Mouse (Mus musculus) liver, postnatal 0 days (tissue): Measurements from ENCODE around the gene Htra2. TPM values are rescaled to one million over a fixed set of nuclear protein-coding genes. Genes with fewer than 3 reads are reported as not detected.

Experiments
- ATAC-seq: fragments of 200-750 bp; cut with Nextera tagmentation; 2 replicates; pipeline ENCODE4 v1.8.0; 2017; ENCODE audit warnings: mild to moderate bottlenecking, moderate library complexity
- DNase-seq: peaks from one replicate; pipeline ENCODE4 v3.0.0-alpha.2; 2016
- H3K27ac ChIP-seq: fragments of 300-500 bp; sonication (generic); 2 replicates; pipeline ENCODE4 v1.5.1; 2014; ENCODE audit warnings: antibody characterized with exemption, moderate library complexity, mild to moderate bottlenecking, low read depth
- H3K27me3 ChIP-seq: fragments of 300-500 bp; sonication (generic); 2 replicates; pipeline ENCODE4 v1.6.1; 2014; ENCODE audit warnings: low read length, control low read depth, mixed read lengths; ENCODE audit not compliant: insufficient read depth
- H3K36me3 ChIP-seq: fragments of 300-500 bp; sonication (generic); replicated peaks from 2 replicates; pipeline ENCODE4 v1.6.1; 2014; ENCODE audit warnings: mild to moderate bottlenecking, control low read depth, low read length, moderate library complexity, mixed read lengths; ENCODE audit not compliant: insufficient read depth
- H3K4me1 ChIP-seq: fragments of 300-500 bp; sonication (generic); 2 replicates; pipeline ENCODE4 v1.6.1; 2014; ENCODE audit warnings: antibody characterized with exemption, mild to moderate bottlenecking, control low read depth; ENCODE audit not compliant: insufficient read depth
- H3K4me2 ChIP-seq: fragments of 300-500 bp; sonication (generic); 2 replicates; pipeline ENCODE4 v1.6.1; 2014; ENCODE audit warnings: low read depth, mild to moderate bottlenecking, low read length, moderate library complexity, mixed read lengths
- H3K4me3 ChIP-seq: fragments of 300-500 bp; sonication (generic); 2 replicates; pipeline ENCODE4 v1.5.1; 2014; ENCODE audit warnings: low read depth, low read length
- H3K9ac ChIP-seq: fragments of 300-500 bp; sonication (generic); replicated peaks from 2 replicates; pipeline ENCODE4 v1.6.1; 2014; ENCODE audit warnings: mild to moderate bottlenecking, moderate library complexity
- H3K9me3 ChIP-seq: fragments of 300-500 bp; sonication (generic); 2 replicates; pipeline ENCODE4 v1.6.1; 2016; ENCODE audit warnings: mild to moderate bottlenecking, control low read depth, low read length, mixed read lengths
- CTCF ChIP-seq: sonication (generic); IDR thresholded peaks from 2 replicates; pipeline ENCODE4 v1.5.1; 2016; ENCODE audit warnings: antibody characterized with exemption, low read depth
- EP300 ChIP-seq: IDR thresholded peaks from 2 replicates; pipeline ENCODE4 v1.6.1; 2016; ENCODE audit warnings: antibody characterized with exemption, low read depth, mild to moderate bottlenecking
- WGBS: fragments of 180-500 bp; shearing (Covaris S2); extraction: QIAGEN DNeasy Blood & Tissue Kit; methylation state at CpG from one replicate; pipeline ENCODE4 v1.1.7; 2014; ENCODE audit not compliant: insufficient replicate concordance; 5-methylcytosine and 5-hydroxymethylcytosine counted together
- polyA plus RNA-seq: library from polyadenylated mRNA; unstranded; fragments of >200 nt; fragmentation: Nextera tagmentation; extraction: Ambion mirVana; gene quantifications from 2 replicates; pipeline ENCODE4 v1.2.1, GENCODE M21; 2015

The Htra2 gene
- polyA plus RNA-seq, 1 experiment from 2014 or later, result 34.7 TPM

- 33% methylated on average over 6 of the region's 6 CpGs for WGBS
- TF ChIP-seq EP300 (no peak), CTCF (no peak)
- no peak for ATAC-seq
These were observed 11.4 kb upstream of the Htra2 start for GRCm38 (mm10) chr6:83066441-83066840.

GRCm38 (mm10) chr6:83065995-83066394 lies 10.9 kb upstream of the Htra2 start:
- H3K9ac ChIP-seq, result no peak overlapping the region
- no peaks in the 10 kb centered on the region for H3K36me3 ChIP-seq
- DNase-seq, result no peak
- 34% methylated on average over 8 of the region's 8 CpGs for WGBS
- peaks cover 88% of the 10 kb centered on the region for H3K27me3 ChIP-seq
- no peak overlapping the region for H3K4me3 ChIP-seq
- H3K4me2 ChIP-seq, result no peak overlapping the region
- H3K9me3 ChIP-seq, result no peaks in the 10 kb centered on the region
- H3K27ac ChIP-seq, result no peak overlapping the region
- peaks cover 10% of the 10 kb centered on the region for H3K4me1 ChIP-seq
- ATAC-seq, result no peak
- TF ChIP-seq CTCF (no peak), EP300 (no peak)

More at GRCm38 (mm10) chr6:83066441-83066840, 11.4 kb upstream of the Htra2 start:
- H3K4me1 ChIP-seq, result peaks cover 10% of the 10 kb centered on the region
- H3K9me3 ChIP-seq, result no peaks in the 10 kb centered on the region
- no peaks in the 10 kb centered on the region for H3K36me3 ChIP-seq
- H3K27ac ChIP-seq, result no peak overlapping the region
- H3K27me3 ChIP-seq, result peaks cover 92% of the 10 kb centered on the region
- DNase-seq, result no peak
- no peak overlapping the region for H3K4me3 ChIP-seq
- H3K9ac ChIP-seq, result no peak overlapping the region
- no peak overlapping the region for H3K4me2 ChIP-seq

DNA sequence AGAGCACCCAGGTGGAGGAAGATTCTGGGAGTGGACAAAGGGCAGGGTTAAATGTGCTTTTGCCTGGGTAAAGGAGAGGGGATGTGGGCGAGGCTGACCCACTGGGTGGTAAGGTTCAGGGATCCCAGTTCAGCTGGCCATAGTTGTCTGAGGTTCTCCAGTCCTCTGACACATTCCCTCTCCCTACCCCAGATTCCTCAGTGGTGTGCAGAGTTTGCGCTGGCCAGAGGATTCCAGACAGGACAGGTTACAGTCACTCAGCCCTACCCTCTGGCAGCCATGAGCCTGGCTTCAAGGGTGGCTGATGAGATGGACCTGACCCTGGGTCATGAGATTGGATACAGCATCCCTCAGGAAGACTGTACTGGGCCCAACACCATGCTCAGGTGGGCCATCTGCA lies 3.7 kb upstream of the Htra2 start:
- TF ChIP-seq CTCF, result no peak
- TF ChIP-seq EP300, result no peak
- peaks cover 16% of the 10 kb centered on the region for H3K27me3 ChIP-seq
- no peak for DNase-seq
- H3K9ac ChIP-seq, result peak overlapping the region; percentile 58
- 96% methylated on average over 2 of the region's 2 CpGs for WGBS
- peak overlapping the region; percentile 70 for H3K4me2 ChIP-seq
- H3K4me1 ChIP-seq, result peaks cover 15% of the 10 kb centered on the region
- no peak for ATAC-seq
- no peaks in the 10 kb centered on the region for H3K9me3 ChIP-seq
- H3K36me3 ChIP-seq, result peaks cover 17% of the 10 kb centered on the region
- peak overlapping the region; percentile 38 for H3K4me3 ChIP-seq
- peak overlapping the region; percentile 90 for H3K27ac ChIP-seq

DNA sequence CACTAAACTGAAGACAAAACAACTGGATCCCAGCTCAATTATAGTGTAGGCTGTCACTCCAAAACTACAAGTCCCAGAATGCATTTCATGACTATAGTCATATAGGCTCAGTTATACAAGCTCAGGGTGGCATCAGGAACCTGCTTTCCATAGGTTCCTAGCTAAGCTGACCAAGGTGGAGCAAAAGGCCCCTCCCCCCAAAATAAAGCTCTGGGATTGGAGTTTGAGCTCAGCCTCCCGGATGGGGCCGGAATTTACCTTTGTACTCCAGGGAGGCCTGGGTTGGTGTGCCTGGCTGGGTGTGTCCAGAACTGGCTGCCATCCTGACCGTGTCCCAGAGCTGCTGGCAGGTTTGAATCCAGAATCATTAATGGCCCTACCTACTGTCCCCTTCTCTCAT lies 2.7 kb upstream of the Htra2 start, which contains the start of gene Dqx1:
Gene Dqx1 (plus strand): TSS at position 55 of the 400 bp plus-strand sequence.
- peak within 1 kb of the TSS; percentile 58 for H3K9ac ChIP-seq
- peak within 1 kb of the TSS; percentile 38 for H3K4me3 ChIP-seq
- peaks cover 24% of the 10 kb centered on the region for H3K4me1 ChIP-seq
- peak; percentile 60 for ATAC-seq
- H3K9me3 ChIP-seq, result no peaks in the 10 kb centered on the region
- WGBS, result 69% methylated on average over 3 of the region's 3 CpGs
- H3K27me3 ChIP-seq, result peaks cover 6% of the 10 kb centered on the region
- H3K27ac ChIP-seq, result peak within 1 kb of the TSS; percentile 90
- TF ChIP-seq CTCF (no peak), EP300 (peak; percentile 58)
- H3K36me3 ChIP-seq, result peaks cover 17% of the 10 kb centered on the region
- H3K4me2 ChIP-seq, result peak within 1 kb of the TSS; percentile 70
- DNase-seq, result peak; percentile 75

- Histone ChIP-seq H3K27ac (peak within 1 kb of the TSS; percentile 95), H3K4me3 (peak within 1 kb of the TSS; percentile 92), H3K4me1 (peaks cover 25% of the 10 kb centered on the region), H3K27me3 (no peaks in the 10 kb centered on the region), H3K36me3 (peaks cover 32% of the 10 kb centered on the region), H3K4me2 (peak within 1 kb of the TSS; percentile 99), H3K9me3 (no peaks in the 10 kb centered on the region), H3K9ac (peak within 1 kb of the TSS; percentile 95)
- TF ChIP-seq EP300 (peak; percentile 83), CTCF (no peak)
- peak; percentile 98 for DNase-seq
- peak; percentile 91 for ATAC-seq
- under 1% methylated on average over 56 of the region's 64 CpGs for WGBS
These were observed 810 bp downstream of the Htra2 start, which contains the start of gene Aup1 for GRCm38 (mm10) chr6:83054074-83054851. TSS of gene Aup1 (plus strand) at chr6:83054521.

- peaks cover 23% of the 10 kb centered on the region for H3K4me1 ChIP-seq
- peak overlapping the region; percentile 95 for H3K27ac ChIP-seq
- TF ChIP-seq CTCF (no peak), EP300 (no peak)
- H3K4me3 ChIP-seq, result peak overlapping the region; percentile 92
- H3K9me3 ChIP-seq, result no peaks in the 10 kb centered on the region
- peak overlapping the region; percentile 95 for H3K9ac ChIP-seq
- DNase-seq (peak; percentile 58), ATAC-seq (no peak)
- H3K36me3 ChIP-seq, result peaks cover 32% of the 10 kb centered on the region
- H3K4me2 ChIP-seq, result peak overlapping the region; percentile 99
- H3K27me3 ChIP-seq, result no peaks in the 10 kb centered on the region
- 2% methylated on average over 26 of the region's 26 CpGs for WGBS
These were observed 1.7 kb downstream of the Htra2 start for GRCm38 (mm10) chr6:83053136-83053960.
